Mouse (Mus musculus): Measurements from ENCODE around the gene Cerk. TPM values are rescaled to one million over a fixed set of nuclear protein-coding genes. Genes with fewer than 3 reads are reported as not detected.

The Cerk gene
- polyA plus RNA-seq, 1 experiment from 2014 or later, result 4.1 TPM

Other genes starting within 250 kb of the Cerk start
- gene Celsr1, start 152.4 kb downstream of the Cerk start, polyA plus RNA-seq (2015; fragmentation: Nextera tagmentation; extraction: Ambion mirVana), result 0.01 and 0.08 TPM in 2 replicates
- 6.3 and 7.8 TPM in 2 replicates for gene Gramd4, start 128.4 kb downstream of the Cerk start, polyA plus RNA-seq (2015; fragmentation: Nextera tagmentation; extraction: Ambion mirVana)
- gene Tbc1d22a, start 28.3 kb upstream of the Cerk start, polyA plus RNA-seq (2015; fragmentation: Nextera tagmentation; extraction: Ambion mirVana), result 6.6 and 8.3 TPM in 2 replicates